ENCODE assay signal across 27 mouse cellular contexts in the genomic region with DNA sequence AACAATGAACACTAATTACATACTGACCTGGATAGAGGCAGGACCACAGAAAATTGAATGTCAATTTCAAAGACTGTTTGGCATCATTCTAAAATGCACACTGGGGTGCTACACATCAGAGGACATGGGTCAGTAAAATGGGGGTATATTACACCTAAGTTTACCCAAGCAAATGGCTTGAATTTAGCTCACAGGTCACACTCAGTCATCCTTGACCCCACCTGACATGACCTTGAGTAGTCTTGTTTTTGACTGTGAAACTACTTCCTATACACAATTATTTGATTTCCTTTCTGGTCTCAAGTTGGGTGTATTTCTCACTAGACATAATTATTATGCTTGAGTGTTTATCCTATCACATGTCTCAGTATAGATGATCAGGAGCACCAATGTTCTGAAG.
DNase-seq lines count a peak whose midpoint lies in the region; ATAC-seq and TF ChIP-seq lines count a peak whose summit lies in the region.
"Had no signal": no experiment of that assay in that cellular context is flagged by ENCODE, and none has a peak within 500 bp of the region (broad histone marks: within the 10 kb centered on the region; RNA-seq: fewer than 3 reads in every experiment).

No protein-coding gene starts in this region.

- H3K27ac ChIP-seq in CH12.LX (ENCODE audit: insufficient read depth, low read depth): peak overlapping the region; percentile 87
- no peak overlapping the region for H3K27ac ChIP-seq in midbrain, embryonic 14.5 days (replicated peaks; ENCODE audit: low read depth, low read length)
- no peak overlapping the region for H3K27ac ChIP-seq in kidney, embryonic 15.5 days
- H3K27ac ChIP-seq: embryonic facial prominence, embryonic 12.5 days; embryonic facial prominence, embryonic 15.5 days; heart, embryonic 15.5 days; hindbrain, embryonic 10.5 days; hindbrain, embryonic 13.5 days had no signal

- no peak for TF ChIP-seq EP300 in CH12.LX (IDR thresholded peaks at IDR 0.05; ENCODE audit: low read length)

- in situ Hi-C loops in CH12.LX (cut with MboI; ENCODE audit: low pct_ligation_motif_present, low pct_unique_long_range_greater_than_20kb, low sequenced_read_pairs): loop anchor here (5.0 to 10.0 kb wide), 2 partner anchors 37 to 60 kb away; no protein-coding TSS in a partner anchor

- ATAC-seq in midbrain, embryonic 14.5 days (ENCODE audit: low FRiP score, low TSS enrichment): no peak
- ATAC-seq in kidney, embryonic 15.5 days (replicated peaks; ENCODE audit: low FRiP score): no peak
- ATAC-seq: forebrain, embryonic 14.5 days; forebrain, postnatal 0 days; hindbrain, embryonic 16.5 days; Patski had no signal

- dilution Hi-C loops in CH12.LX (cut with MboI; ENCODE audit: extremely low pct_ligation_motif_present, extremely low pct_unique_long_range_greater_than_20kb, low sequenced_read_pairs): no loop called here

- peaks cover 15 to 25% of the 10 kb centered on the region in 2 experiments for H3K36me3 ChIP-seq in CH12.LX (replicated peaks in 1 of 2; ENCODE audit: control insufficient read depth in 1 of 2, insufficient read depth in 1 of 2, low read length in 1 of 2)
- H3K36me3 ChIP-seq in midbrain, embryonic 14.5 days (ENCODE audit: control insufficient read depth, insufficient read depth, low read length): no peaks in the 10 kb centered on the region
- H3K36me3 ChIP-seq in kidney, embryonic 15.5 days: no peaks in the 10 kb centered on the region
- H3K36me3 ChIP-seq: embryonic facial prominence, embryonic 12.5 days; embryonic facial prominence, embryonic 15.5 days; G1E; heart, embryonic 12.5 days; heart, embryonic 15.5 days; hindbrain, embryonic 10.5 days; hindbrain, embryonic 13.5 days had no signal

- H3K4me3 ChIP-seq in CH12.LX (replicated peaks in 1 of 3; ENCODE audit: low read depth in 2 of 3, low read length in 2 of 3, poor library complexity in 1 of 3): peak overlapping the region in 1 of 3 experiments; percentile 20
- H3K4me3 ChIP-seq in midbrain, embryonic 14.5 days (replicated peaks; ENCODE audit: low read depth, low read length): no peak overlapping the region
- H3K4me3 ChIP-seq in kidney, embryonic 15.5 days (replicated peaks): no peak overlapping the region
- H3K4me3 ChIP-seq: embryonic facial prominence, embryonic 12.5 days; embryonic facial prominence, embryonic 15.5 days; heart, embryonic 12.5 days; heart, embryonic 15.5 days; hindbrain, embryonic 10.5 days; hindbrain, embryonic 13.5 days had no signal

- DNase-seq in A20 (ENCODE audit: low read depth, low spot score): peak; percentile 92
- no peak for DNase-seq in CH12.LX (ENCODE audit: extremely low read depth)
- DNase-seq in skeletal muscle tissue, adult 2 months (ENCODE audit: low read depth, low spot score): peak; percentile 13
- DNase-seq in thymus, adult 18-20 months: no peak
- no peak for DNase-seq in midbrain, embryonic 14.5 days
- DNase-seq: adrenal gland, postnatal 10 days; adrenal gland, postnatal 36 days; cerebellum, adult 11 months; cerebellum, adult 2 months; cerebellum, adult 9-11 months; cerebellum, postnatal 25 days; forebrain, postnatal 0 days; gastrocnemius, postnatal 25 days; heart, adult 18-20 months; heart, postnatal 10 days; heart, postnatal 36 days had no signal

- H3K4me2 ChIP-seq in CH12.LX (ENCODE audit: insufficient read depth, low read depth, poor library complexity, severe bottlenecking): peak overlapping the region; percentile 68
- H3K4me2 ChIP-seq in midbrain, embryonic 14.5 days (ENCODE audit: low read length): no peak overlapping the region
- H3K4me2 ChIP-seq in kidney, embryonic 15.5 days: no peak overlapping the region
- H3K4me2 ChIP-seq: embryonic facial prominence, embryonic 12.5 days; embryonic facial prominence, embryonic 15.5 days; heart, embryonic 12.5 days; heart, embryonic 15.5 days; hindbrain, embryonic 13.5 days had no signal

- TF ChIP-seq RAD21 in CH12.LX (IDR thresholded peaks at IDR 0.05; ENCODE audit: low read depth, low read length): no peak

- no peak; the same call in 1 of the 2 replicates for TF ChIP-seq POLR2A in CH12.LX (IDR thresholded peaks at IDR 0.05; ENCODE audit: low read depth, low read length)

- H3K9me3 ChIP-seq in CH12.LX (replicated peaks; ENCODE audit: low read length): peaks cover 4% of the 10 kb centered on the region
- no peaks in the 10 kb centered on the region for H3K9me3 ChIP-seq in midbrain, embryonic 14.5 days (ENCODE audit: control insufficient read depth, low read length)
- no peaks in the 10 kb centered on the region for H3K9me3 ChIP-seq in kidney, embryonic 15.5 days (replicated peaks)
- H3K9me3 ChIP-seq: embryonic facial prominence, embryonic 12.5 days; embryonic facial prominence, embryonic 15.5 days; G1E; heart, embryonic 12.5 days; heart, embryonic 15.5 days; hindbrain, embryonic 10.5 days; hindbrain, embryonic 13.5 days had no signal

- peaks cover 19 to 83% of the 10 kb centered on the region in 2 experiments for H3K4me1 ChIP-seq in CH12.LX (ENCODE audit: control insufficient read depth in 1 of 2, insufficient read depth in 2 of 2)
- H3K4me1 ChIP-seq in midbrain, embryonic 14.5 days (ENCODE audit: control insufficient read depth, insufficient read depth, low read length): no peaks in the 10 kb centered on the region
- H3K4me1 ChIP-seq in kidney, embryonic 15.5 days: no peaks in the 10 kb centered on the region
- H3K4me1 ChIP-seq: embryonic facial prominence, embryonic 12.5 days; embryonic facial prominence, embryonic 15.5 days; heart, embryonic 12.5 days; heart, embryonic 15.5 days; hindbrain, embryonic 10.5 days; hindbrain, embryonic 13.5 days had no signal

- TF ChIP-seq CTCF in CH12.LX (conservative IDR thresholded peaks at IDR 0.05 in 1 of 2, IDR thresholded peaks at IDR 0.05 in 1 of 2; ENCODE audit: low read depth in 2 of 2, low read length in 2 of 2): no peak

- peaks cover 22% of the 10 kb centered on the region for H3K79me2 ChIP-seq in CH12.LX (replicated peaks; ENCODE audit: control insufficient read depth, extremely low read depth, insufficient read depth, poor library complexity, severe bottlenecking)

- H3K9ac ChIP-seq in CH12.LX (ENCODE audit: insufficient read depth, low read depth): peak overlapping the region; percentile 100
- H3K9ac ChIP-seq in midbrain, embryonic 14.5 days (replicated peaks; ENCODE audit: low read length): no peak overlapping the region
- H3K9ac ChIP-seq in kidney, embryonic 15.5 days: no peak overlapping the region
- H3K9ac ChIP-seq: embryonic facial prominence, embryonic 12.5 days; embryonic facial prominence, embryonic 15.5 days; forebrain, postnatal 0 days; heart, embryonic 12.5 days; heart, embryonic 15.5 days; hindbrain, embryonic 13.5 days had no signal

- H3K27me3 ChIP-seq in CH12.LX (replicated peaks): no peaks in the 10 kb centered on the region
- no peaks in the 10 kb centered on the region for H3K27me3 ChIP-seq in midbrain, embryonic 14.5 days (ENCODE audit: control insufficient read depth, insufficient read depth, low read length)
- no peaks in the 10 kb centered on the region for H3K27me3 ChIP-seq in kidney, embryonic 15.5 days
- H3K27me3 ChIP-seq: embryonic facial prominence, embryonic 12.5 days; embryonic facial prominence, embryonic 15.5 days; heart, embryonic 12.5 days; heart, embryonic 15.5 days; hindbrain, embryonic 13.5 days had no signal

TF ChIP-seq in CH12.LX, 34 proteins besides CTCF, POLR2A, EP300 and RAD21:
- TF ChIP-seq ZNF384 (IDR thresholded peaks at IDR 0.05; ENCODE audit: low read depth, low read length): no peak
- TF ChIP-seq USF1 (IDR thresholded peaks at IDR 0.05; ENCODE audit: low read depth, low read length): no peak
- TF ChIP-seq ZKSCAN1 (IDR thresholded peaks at IDR 0.05; ENCODE audit: borderline replicate concordance, low read depth, low read length): no peak
- peak; percentile 53; the same call in 1 of the 2 replicates for TF ChIP-seq POLR2AphosphoS2 (IDR thresholded peaks at IDR 0.05; ENCODE audit: low read depth, low read length)
- TF ChIP-seq ETS1 (conservative IDR thresholded peaks at IDR 0.05; ENCODE audit: low read depth, low read length): no peak
- no peak for TF ChIP-seq GABPA (IDR thresholded peaks at IDR 0.05; ENCODE audit: insufficient replicate concordance, low read depth, low read length)
- no peak for TF ChIP-seq ZC3H11A (IDR thresholded peaks at IDR 0.05; ENCODE audit: low read depth, low read length)
- TF ChIP-seq PAX5 (IDR thresholded peaks at IDR 0.05; ENCODE audit: low read length): no peak
- no peak for TF ChIP-seq MEF2A (IDR thresholded peaks at IDR 0.05; ENCODE audit: borderline replicate concordance, low read depth, low read length)
- no peak for TF ChIP-seq SIN3A (IDR thresholded peaks at IDR 0.05; ENCODE audit: low read length)
- TF ChIP-seq MAX (IDR thresholded peaks at IDR 0.05; ENCODE audit: low read length): no peak
- TF ChIP-seq ZMIZ1 (IDR thresholded peaks at IDR 0.05; ENCODE audit: low read depth, low read length): peak; percentile 33; the same call in 1 of the 2 replicates
- no peak for TF ChIP-seq MAZ (IDR thresholded peaks at IDR 0.05; ENCODE audit: low read depth, low read length)
- TF ChIP-seq CHD1 (IDR thresholded peaks at IDR 0.05; ENCODE audit: low read depth, low read length): no peak
- no peak for TF ChIP-seq UBTF (IDR thresholded peaks at IDR 0.05; ENCODE audit: low read depth, low read length)
- TF ChIP-seq HCFC1 (IDR thresholded peaks at IDR 0.05; ENCODE audit: low read depth, low read length): no peak
- TF ChIP-seq USF2 (conservative IDR thresholded peaks at IDR 0.05; ENCODE audit: low read depth, low read length): no peak
- no peak for TF ChIP-seq ELF1 (IDR thresholded peaks at IDR 0.05; ENCODE audit: low read depth, low read length)
- TF ChIP-seq KAT2A (IDR thresholded peaks at IDR 0.05; ENCODE audit: insufficient replicate concordance, low read length): no peak
- no peak for TF ChIP-seq MYC (IDR thresholded peaks at IDR 0.05; ENCODE audit: low read depth, low read length)
- peak; percentile 9; the same call in 1 of the 2 replicates for TF ChIP-seq IRF4 (IDR thresholded peaks at IDR 0.05; ENCODE audit: low read depth, low read length)
- no peak for TF ChIP-seq JUND (conservative IDR thresholded peaks at IDR 0.05; ENCODE audit: low read depth, low read length)
- TF ChIP-seq CHD2 (IDR thresholded peaks at IDR 0.05; ENCODE audit: low read length): 0 out of 2 replicates have a peak, but pooled peaks have one; percentile 60
- no peak for TF ChIP-seq MAFK (IDR thresholded peaks at IDR 0.05; ENCODE audit: insufficient replicate concordance, low read length)
- no peak for TF ChIP-seq NELFE (IDR thresholded peaks at IDR 0.05; ENCODE audit: low read depth, low read length)
- peak; percentile 52; the same call in 1 of the 2 replicates for TF ChIP-seq TBP (conservative IDR thresholded peaks at IDR 0.05; ENCODE audit: low read depth, low read length)
- TF ChIP-seq RCOR1 (conservative IDR thresholded peaks at IDR 0.05; ENCODE audit: low read depth, low read length): no peak

Comparison
In these comparisons a context has a peak if more than half of its experiments do, and no peak if none do; other contexts are left out.
1. DNase-seq: peak in A20 (single experiment) and skeletal muscle tissue, adult 2 months (single experiment); none in CH12.LX (single experiment), thymus, adult 18-20 months (0 of 2) and midbrain, embryonic 14.5 days (single experiment).